Mouse (Mus musculus): Measurements from ENCODE around the gene Tctn3. TPM values are rescaled to one million over a fixed set of nuclear protein-coding genes. Genes with fewer than 3 reads are reported as not detected.

Tctn3 gene
- polyA plus RNA-seq, 2 experiments = 1.4 to 1.5 TPM

DNA sequence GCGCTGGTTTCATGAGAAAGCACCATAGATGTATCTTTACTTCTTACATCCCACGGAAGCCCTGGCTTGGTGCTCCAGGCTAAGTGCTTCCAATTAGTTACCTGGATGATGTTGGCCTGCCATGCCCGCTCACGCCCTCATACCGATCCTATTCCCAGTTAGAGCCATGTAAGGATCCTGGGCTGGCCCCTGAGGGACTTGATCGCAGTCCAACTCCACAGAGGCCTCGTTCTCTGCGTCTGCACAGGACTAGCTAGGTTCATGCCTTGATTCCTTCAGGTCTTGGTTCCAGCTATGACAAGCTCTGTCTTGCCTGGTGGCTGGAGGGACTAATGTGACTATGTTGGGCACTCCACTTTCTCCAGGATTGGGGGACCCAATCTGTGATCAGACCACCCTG lies 56.9 kb downstream of the Tctn3 start:
- DNase-seq (ENCODE audit: low read depth in 3 of 3, low spot score in 3 of 3) (no peak), ATAC-seq (ENCODE audit: insufficient read depth) (no peak)
- H3K4me3 ChIP-seq (ENCODE audit: insufficient read depth in 1 of 2, low read depth in 2 of 2, low read length in 2 of 2) = no peak overlapping the region
- no peak overlapping the region for H3K4me2 ChIP-seq (ENCODE audit: low read depth)
- H3K4me1 ChIP-seq (replicated peaks; ENCODE audit: control insufficient read depth in 2 of 2, insufficient read depth in 2 of 2, low read length in 1 of 2) = peaks cover 12 to 22% of the 10 kb centered on the region in 2 experiments
- no peak overlapping the region for H3K27ac ChIP-seq
- H3K36me3 ChIP-seq (replicated peaks; ENCODE audit: control insufficient read depth, insufficient read depth, low read depth) = peaks cover 45% of the 10 kb centered on the region
- H3K9ac ChIP-seq (replicated peaks) = no peak overlapping the region
- H3K27me3 ChIP-seq (ENCODE audit: control insufficient read depth, insufficient read depth, low read length) = no peaks in the 10 kb centered on the region
- TF ChIP-seq CTCF (IDR thresholded peaks at IDR 0.05; ENCODE audit: low read depth) = no peak
- no peak for TF ChIP-seq EP300 (IDR thresholded peaks at IDR 0.05; ENCODE audit: low read depth)
- WGBS (ENCODE audit: insufficient replicate concordance) = 86% methylated on average over 8 of the region's 8 CpGs
- no peaks in the 10 kb centered on the region for H3K9me3 ChIP-seq (ENCODE audit: control insufficient read depth, low read length)

DNA sequence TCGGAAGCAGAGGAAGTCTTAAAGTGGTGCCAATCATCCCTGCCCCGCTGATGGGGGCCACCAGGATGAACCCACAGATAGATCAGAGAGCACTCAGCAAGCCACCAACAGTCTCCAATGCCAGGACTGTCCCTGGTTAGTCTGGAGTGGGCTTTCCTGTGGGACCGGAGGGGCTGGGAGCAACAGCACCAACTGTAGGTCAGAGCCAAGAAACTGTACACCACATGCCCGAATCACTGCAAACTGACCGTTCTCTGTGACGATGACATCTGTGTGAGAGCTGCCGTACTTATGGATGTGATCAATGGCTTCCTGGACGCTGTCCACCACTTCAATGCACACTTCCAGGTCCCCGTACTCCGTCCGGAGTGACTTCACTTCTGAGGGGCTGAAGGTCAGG lies 57.7 kb downstream of the Tctn3 start:
- WGBS (ENCODE audit: insufficient replicate concordance) = 86% methylated on average over 11 of the region's 11 CpGs
- ATAC-seq (ENCODE audit: insufficient read depth) = no peak
- no peak for DNase-seq (ENCODE audit: low read depth in 3 of 3, low spot score in 3 of 3)
- H3K9ac ChIP-seq (replicated peaks) = no peak overlapping the region
- no peak overlapping the region for H3K4me2 ChIP-seq (ENCODE audit: low read depth)
- peaks cover 12 to 22% of the 10 kb centered on the region in 2 experiments for H3K4me1 ChIP-seq (replicated peaks; ENCODE audit: control insufficient read depth in 2 of 2, insufficient read depth in 2 of 2, low read length in 1 of 2)
- TF ChIP-seq CTCF (IDR thresholded peaks at IDR 0.05; ENCODE audit: low read depth) (no peak), EP300 (IDR thresholded peaks at IDR 0.05; ENCODE audit: low read depth) (no peak)
- peaks cover 45% of the 10 kb centered on the region for H3K36me3 ChIP-seq (replicated peaks; ENCODE audit: control insufficient read depth, insufficient read depth, low read depth)
- H3K27me3 ChIP-seq (ENCODE audit: control insufficient read depth, insufficient read depth, low read length) = no peaks in the 10 kb centered on the region
- H3K4me3 ChIP-seq (ENCODE audit: insufficient read depth in 1 of 2, low read depth in 2 of 2, low read length in 2 of 2) = no peak overlapping the region
- H3K9me3 ChIP-seq (ENCODE audit: control insufficient read depth, low read length) = no peaks in the 10 kb centered on the region
- no peak overlapping the region for H3K27ac ChIP-seq

DNA sequence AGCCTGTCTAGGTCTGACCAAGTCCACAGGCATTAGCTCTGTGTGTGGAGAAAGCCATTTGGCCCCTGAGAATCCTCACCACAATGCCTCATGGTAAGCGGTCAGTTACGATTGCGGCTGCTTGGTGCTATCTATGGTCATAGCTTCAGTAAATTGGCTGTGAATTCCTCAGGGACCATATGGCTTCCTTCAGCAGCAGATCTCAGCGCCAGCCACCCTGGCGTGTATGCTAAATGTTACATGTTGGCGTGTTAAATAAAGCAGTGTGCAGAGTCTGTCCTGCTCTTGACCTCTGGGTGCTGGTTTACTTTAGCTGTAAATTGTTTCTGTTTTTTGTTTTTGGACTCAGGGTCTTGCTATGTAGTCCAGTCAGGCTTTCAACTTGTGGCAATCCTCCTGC lies 58.2 kb downstream of the Tctn3 start:
- Histone ChIP-seq H3K4me1 (replicated peaks; ENCODE audit: control insufficient read depth in 2 of 2, insufficient read depth in 2 of 2, low read length in 1 of 2) (peaks cover 12 to 22% of the 10 kb centered on the region in 2 experiments), H3K36me3 (replicated peaks; ENCODE audit: control insufficient read depth, insufficient read depth, low read depth) (peaks cover 45% of the 10 kb centered on the region), H3K9me3 (ENCODE audit: control insufficient read depth, low read length) (no peaks in the 10 kb centered on the region), H3K4me2 (ENCODE audit: low read depth) (no peak overlapping the region), H3K9ac (replicated peaks) (no peak overlapping the region), H3K4me3 (ENCODE audit: insufficient read depth in 1 of 2, low read depth in 2 of 2, low read length in 2 of 2) (no peak overlapping the region), H3K27me3 (ENCODE audit: control insufficient read depth, insufficient read depth, low read length) (no peaks in the 10 kb centered on the region), H3K27ac (peak overlapping the region; percentile 67)
- DNase-seq (ENCODE audit: low read depth in 3 of 3, low spot score in 3 of 3) = no peak
- WGBS (ENCODE audit: insufficient replicate concordance) = 89% methylated on average over 6 of the region's 6 CpGs
- ATAC-seq (ENCODE audit: insufficient read depth) = no peak
- TF ChIP-seq EP300 (IDR thresholded peaks at IDR 0.05; ENCODE audit: low read depth) (no peak), CTCF (IDR thresholded peaks at IDR 0.05; ENCODE audit: low read depth) (no peak)

DNA sequence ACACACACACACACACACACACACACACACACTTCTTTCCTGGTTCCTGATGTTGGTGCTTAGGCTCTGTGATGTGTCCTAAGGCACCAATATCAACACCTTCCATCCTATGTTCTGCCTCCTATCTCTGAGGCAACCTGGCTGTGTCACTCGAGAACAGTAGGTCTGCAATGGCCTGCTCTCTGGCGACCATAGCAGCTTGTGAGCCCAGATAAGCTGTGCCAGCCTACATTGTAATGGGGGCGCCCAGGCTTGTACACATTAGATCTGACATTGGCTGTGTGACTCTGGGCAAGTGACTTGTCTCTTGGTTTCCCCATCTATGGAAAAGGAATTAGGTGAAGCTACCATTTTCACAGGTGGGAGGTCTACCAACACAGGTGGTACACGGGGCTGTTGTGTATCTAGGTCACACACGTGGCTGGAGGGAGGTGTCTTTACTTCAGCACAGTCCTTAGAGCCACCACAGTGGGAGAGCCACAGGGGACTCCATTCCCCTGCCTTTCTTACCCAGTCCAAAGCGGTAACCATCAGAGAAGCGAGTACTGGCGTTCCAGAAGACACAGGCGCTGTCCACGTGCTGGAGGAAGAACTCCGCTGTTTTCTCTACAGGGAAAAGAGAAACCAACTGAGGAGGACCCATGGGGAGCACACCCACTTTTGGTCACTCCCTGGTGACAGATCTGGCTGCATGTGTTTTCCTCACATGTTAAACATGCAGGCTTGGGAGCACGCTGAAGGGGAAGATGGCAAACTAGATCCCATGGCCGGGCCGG lies 58.8 kb downstream of the Tctn3 start:
- no peak overlapping the region for H3K4me3 ChIP-seq (ENCODE audit: insufficient read depth in 1 of 2, low read depth in 2 of 2, low read length in 2 of 2)
- peak; percentile 78 to 86 (median 85) for DNase-seq (ENCODE audit: low read depth in 3 of 3, low spot score in 3 of 3)
- WGBS (ENCODE audit: insufficient replicate concordance) = 62% methylated on average over 14 of the region's 14 CpGs

DNA sequence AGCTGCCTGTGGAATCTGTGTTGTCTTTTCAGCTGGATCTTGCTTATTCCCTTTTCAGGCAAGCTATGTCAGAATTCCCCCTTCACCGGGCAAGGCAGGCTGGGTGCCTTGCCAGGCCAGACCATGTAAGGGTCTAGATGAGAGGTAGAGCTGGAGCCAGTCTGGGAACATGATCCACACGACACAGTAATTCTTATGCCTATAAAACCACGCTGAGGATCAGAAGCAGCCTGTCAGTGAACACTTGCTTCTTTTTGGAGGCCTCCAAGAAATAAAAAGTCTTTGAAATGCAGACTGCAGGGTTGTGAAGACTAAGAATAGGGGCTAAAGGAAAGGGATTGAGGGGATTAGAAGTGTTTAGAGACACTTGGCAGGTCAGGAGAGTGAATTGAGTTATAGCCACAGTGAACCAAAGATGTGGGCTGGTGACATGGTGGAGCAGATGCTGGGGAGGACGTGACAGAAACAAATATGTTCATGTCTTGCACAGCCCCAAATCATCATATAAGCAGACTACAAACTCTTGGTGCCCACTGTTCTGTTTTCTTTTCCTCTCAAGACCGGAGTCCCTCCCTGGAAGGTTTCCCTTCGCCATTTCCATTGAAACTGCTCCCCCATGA lies 62.4 kb downstream of the Tctn3 start:
- no peaks in the 10 kb centered on the region for H3K9me3 ChIP-seq (ENCODE audit: control insufficient read depth, low read length)
- DNase-seq (ENCODE audit: low read depth in 3 of 3, low spot score in 3 of 3) (no peak), ATAC-seq (ENCODE audit: insufficient read depth) (no peak)
- no peak overlapping the region for H3K4me2 ChIP-seq (ENCODE audit: low read depth)
- WGBS (ENCODE audit: insufficient replicate concordance) = 69% methylated on average over 6 of the region's 6 CpGs
- peaks cover 12 to 22% of the 10 kb centered on the region in 2 experiments for H3K4me1 ChIP-seq (replicated peaks; ENCODE audit: control insufficient read depth in 2 of 2, insufficient read depth in 2 of 2, low read length in 1 of 2)
- H3K27ac ChIP-seq = no peak overlapping the region
- no peak overlapping the region for H3K9ac ChIP-seq (replicated peaks)
- peaks cover 23% of the 10 kb centered on the region for H3K36me3 ChIP-seq (replicated peaks; ENCODE audit: control insufficient read depth, insufficient read depth, low read depth)
- no peaks in the 10 kb centered on the region for H3K27me3 ChIP-seq (ENCODE audit: control insufficient read depth, insufficient read depth, low read length)
- no peak overlapping the region for H3K4me3 ChIP-seq (ENCODE audit: insufficient read depth in 1 of 2, low read depth in 2 of 2, low read length in 2 of 2)
- TF ChIP-seq CTCF (IDR thresholded peaks at IDR 0.05; ENCODE audit: low read depth) (no peak), EP300 (IDR thresholded peaks at IDR 0.05; ENCODE audit: low read depth) (no peak)

More for the DNA sequence above, 58.8 kb downstream of the Tctn3 start:
- H3K4me1 ChIP-seq (replicated peaks; ENCODE audit: control insufficient read depth in 2 of 2, insufficient read depth in 2 of 2, low read length in 1 of 2) = peaks cover 12 to 22% of the 10 kb centered on the region in 2 experiments
- no peaks in the 10 kb centered on the region for H3K27me3 ChIP-seq (ENCODE audit: control insufficient read depth, insufficient read depth, low read length)
- TF ChIP-seq CTCF (IDR thresholded peaks at IDR 0.05; ENCODE audit: low read depth) (no peak), EP300 (IDR thresholded peaks at IDR 0.05; ENCODE audit: low read depth) (peak; percentile 97)
- H3K4me2 ChIP-seq (ENCODE audit: low read depth) = peak overlapping the region; percentile 40
- no peaks in the 10 kb centered on the region for H3K9me3 ChIP-seq (ENCODE audit: control insufficient read depth, low read length)
- H3K27ac ChIP-seq = peak overlapping the region; percentile 67
- H3K36me3 ChIP-seq (replicated peaks; ENCODE audit: control insufficient read depth, insufficient read depth, low read depth) = peaks cover 45% of the 10 kb centered on the region
- H3K9ac ChIP-seq (replicated peaks) = no peak overlapping the region
- ATAC-seq (ENCODE audit: insufficient read depth) = peak; percentile 97
